Mouse (Mus musculus) Patski (cell line): ENCODE data around the gene Mthfsl. TPM values are rescaled to one million over a fixed set of nuclear protein-coding genes. Genes with fewer than 3 reads are reported as not detected.
"Not testable (repeated sequence)": the region's sequence is repeated elsewhere in the genome, so short reads cannot be mapped to it uniquely, and the experiment has no call there.

Source experiments
- ATAC-seq: fragments of 100-300 bp; one replicate; pipeline ENCODE4 v1.8.0; 2021
- CTCF ChIA-PET: fragments of 350-600 bp; sonication (Branson Sonifier 250); formaldehyde crosslinking; loops from one replicate; lab custom pipeline; 2022; ENCODE audit warnings: inconsistent platforms; lab: Charles Lee
- POLR2A ChIA-PET: fragments of 350-600 bp; sonication (Branson Sonifier 250); formaldehyde crosslinking; loops from one replicate; lab custom pipeline; 2022; ENCODE audit warnings: antibody characterized with exemption, inconsistent platforms; lab: Charles Lee
- DNase-seq: peaks from one replicate; pipeline ENCODE4 v3.0.0-alpha.2; 2011; ENCODE audit warnings: low read depth, low spot score
- H3K27me3 ChIP-seq: fragments of 371-371 bp; one replicate; pipeline ENCODE4 v1.5.1; 2021
- CTCF ChIP-seq: fragments of 100-300 bp; IDR thresholded peaks from one replicate; pipeline ENCODE4 v1.5.1; 2021
- in situ Hi-C: fragments of 300-500 bp; cut with MboI; formaldehyde crosslinking; loops from 3 replicates; pipeline ENCODE4 v1.11.1; 2018; ENCODE audit warnings: low pct_unique_long_range_greater_than_20kb, mixed read lengths
- polyA plus RNA-seq: library from polyadenylated mRNA; unstranded; gene quantifications from one replicate; pipeline ENCODE4 v1.2.3, GENCODE M21; 2021

The Mthfsl gene
- polyA plus RNA-seq, 1 experiment from 2014 or later, result 21.5 TPM

- in situ Hi-C loops, result loop anchor here (25.0 kb wide), 1 partner anchor 181 kb away; the partner anchor contains the start of gene Zfp949
- POLR2A ChIA-PET, ATAC-seq, DNase-seq, H3K27me3 ChIP-seq, CTCF ChIA-PET: not testable (repeated sequence)
- peak; percentile 37 for TF ChIP-seq CTCF
Observed at GRCm38 (mm10) chr9:88718140-88718539, 2.0 kb downstream of the Mthfsl start.

GRCm38 (mm10) chr9:88714515-88714914, 5.6 kb downstream of the Mthfsl start:
- POLR2A ChIA-PET, DNase-seq, CTCF ChIA-PET, ATAC-seq, H3K27me3 ChIP-seq: not testable (repeated sequence)
- in situ Hi-C loops, result loop anchor here (5.0 to 25.0 kb wide), 2 partner anchors 177 to 503 kb away; partner anchors contain the start of gene Zfp949

GRCm38 (mm10) chr9:88712164-88712749, 7.8 kb downstream of the Mthfsl start:
- CTCF ChIA-PET, DNase-seq, POLR2A ChIA-PET, H3K27me3 ChIP-seq, ATAC-seq: not testable (repeated sequence)
- in situ Hi-C loops, result loop anchor here (5.0 to 25.0 kb wide), 2 partner anchors 175 to 505 kb away; partner anchors contain the start of gene Zfp949

- in situ Hi-C loops, result loop anchor here (5.0 to 25.0 kb wide), 2 partner anchors 174 to 506 kb away; partner anchors contain the start of gene Zfp949
- DNase-seq, CTCF ChIA-PET, ATAC-seq, H3K27me3 ChIP-seq, POLR2A ChIA-PET: not testable (repeated sequence)
Observed at GRCm38 (mm10) chr9:88710910-88711438, 9.1 kb downstream of the Mthfsl start.

- H3K27me3 ChIP-seq, ATAC-seq, POLR2A ChIA-PET, CTCF ChIA-PET, DNase-seq: not testable (repeated sequence)
- in situ Hi-C loops, result loop anchor here (5.0 to 25.0 kb wide), 2 partner anchors 173 to 507 kb away; partner anchors contain the start of gene Zfp949
Observed at GRCm38 (mm10) chr9:88710439-88710838, 9.7 kb downstream of the Mthfsl start.

- DNase-seq, H3K27me3 ChIP-seq, POLR2A ChIA-PET, CTCF ChIA-PET: not testable (repeated sequence)
- in situ Hi-C loops, result loop anchor here (5.0 to 25.0 kb wide), 2 partner anchors 172 to 508 kb away; partner anchors contain the start of gene Zfp949
- peak; percentile 51 for ATAC-seq
Observed at GRCm38 (mm10) chr9:88709794-88710193, 10.3 kb downstream of the Mthfsl start.

GRCm38 (mm10) chr9:88709304-88709703, 10.8 kb downstream of the Mthfsl start:
- in situ Hi-C loops, result loop anchor here (25.0 kb wide), 1 partner anchor 172 kb away; the partner anchor contains the start of gene Zfp949
- CTCF ChIA-PET, result interaction anchor here (0.7 kb wide), 1 partner anchor 575 kb away, joined by 3 read pairs; no protein-coding TSS in a partner anchor
- POLR2A ChIA-PET, result no interaction called here
- no peaks in the 10 kb centered on the region for H3K27me3 ChIP-seq
- no peak for ATAC-seq
- DNase-seq, result no peak
- TF ChIP-seq CTCF, result no peak

- ChIA-PET CTCF (no interaction called here), POLR2A (no interaction called here)
- DNase-seq (no peak), ATAC-seq (no peak)
- H3K27me3 ChIP-seq, result no peaks in the 10 kb centered on the region
- in situ Hi-C loops, result loop anchor here (25.0 kb wide), 1 partner anchor 169 kb away; the partner anchor contains the start of gene Zfp949
- TF ChIP-seq CTCF, result no peak
Observed at GRCm38 (mm10) chr9:88706700-88707099, 13.4 kb downstream of the Mthfsl start.

GRCm38 (mm10) chr9:88705157-88705556, 14.9 kb downstream of the Mthfsl start:
- ATAC-seq, DNase-seq, H3K27me3 ChIP-seq, CTCF ChIA-PET, POLR2A ChIA-PET: not testable (repeated sequence)
- in situ Hi-C loops, result loop anchor here (25.0 kb wide), 1 partner anchor 168 kb away; the partner anchor contains the start of gene Zfp949

- H3K27me3 ChIP-seq, in situ Hi-C loops, CTCF ChIA-PET, POLR2A ChIA-PET, DNase-seq: not testable (repeated sequence)
- ATAC-seq, result peak; percentile 46
Observed at GRCm38 (mm10) chr9:88698746-88699145, 21.4 kb downstream of the Mthfsl start.

- CTCF ChIA-PET, POLR2A ChIA-PET, ATAC-seq, DNase-seq, H3K27me3 ChIP-seq, in situ Hi-C loops: not testable (repeated sequence)
Observed at GRCm38 (mm10) chr9:88691307-88691706, 28.8 kb downstream of the Mthfsl start.

- POLR2A ChIA-PET, CTCF ChIA-PET, DNase-seq, in situ Hi-C loops, H3K27me3 ChIP-seq, ATAC-seq: not testable (repeated sequence)
Observed at GRCm38 (mm10) chr9:88689451-88689850, 30.6 kb downstream of the Mthfsl start.

- POLR2A ChIA-PET, in situ Hi-C loops, ATAC-seq: not testable (repeated sequence)
Observed at GRCm38 (mm10) chr9:88686719-88687118, 33.4 kb downstream of the Mthfsl start.

GRCm38 (mm10) chr9:88658341-88658740, 61.8 kb downstream of the Mthfsl start:
- ATAC-seq, H3K27me3 ChIP-seq, POLR2A ChIA-PET, DNase-seq, in situ Hi-C loops, CTCF ChIA-PET: not testable (repeated sequence)

More at GRCm38 (mm10) chr9:88686719-88687118, 33.4 kb downstream of the Mthfsl start:
- CTCF ChIA-PET, DNase-seq, H3K27me3 ChIP-seq: not testable (repeated sequence)

GRCm38 (mm10) chr9:88650742-88651141, 69.4 kb downstream of the Mthfsl start:
- CTCF ChIA-PET, DNase-seq, POLR2A ChIA-PET, in situ Hi-C loops, H3K27me3 ChIP-seq, ATAC-seq: not testable (repeated sequence)
